Mouse (Mus musculus): ENCODE measurements at regions not wholly inside any gene's neighbourhood (a gene's known extent, or its start where the extent isn't known, plus 50 kb on each side); places are given as distances from the start of the nearest gene placed in this dataset.

GRCm38 (mm10) chrX:12950928-12951660, 120.2 kb upstream of the Usp9x start:
- TF ChIP-seq CTCF (IDR thresholded peaks at IDR 0.05; ENCODE audit: insufficient read depth, low read length) (no peak), POLR2A (IDR thresholded peaks at IDR 0.05; ENCODE audit: borderline replicate concordance, extremely low read depth, low read depth, low read length) (no peak)
